Mouse (Mus musculus) embryo, embryonic 10.5 days (tissue): ENCODE measurements at regions not wholly inside any gene's neighbourhood (a gene's known extent, or its start where the extent isn't known, plus 50 kb on each side); places are given as distances from the start of the nearest gene placed in this dataset.
"Not testable (repeated sequence)": the region's sequence is repeated elsewhere in the genome, so short reads cannot be mapped to it uniquely, and the experiment has no call there.

Experiments used
- DNase-seq: peaks from one replicate; pipeline ENCODE4 v3.0.0-alpha.2; 2015; ENCODE audit warnings: low spot score

DNA sequence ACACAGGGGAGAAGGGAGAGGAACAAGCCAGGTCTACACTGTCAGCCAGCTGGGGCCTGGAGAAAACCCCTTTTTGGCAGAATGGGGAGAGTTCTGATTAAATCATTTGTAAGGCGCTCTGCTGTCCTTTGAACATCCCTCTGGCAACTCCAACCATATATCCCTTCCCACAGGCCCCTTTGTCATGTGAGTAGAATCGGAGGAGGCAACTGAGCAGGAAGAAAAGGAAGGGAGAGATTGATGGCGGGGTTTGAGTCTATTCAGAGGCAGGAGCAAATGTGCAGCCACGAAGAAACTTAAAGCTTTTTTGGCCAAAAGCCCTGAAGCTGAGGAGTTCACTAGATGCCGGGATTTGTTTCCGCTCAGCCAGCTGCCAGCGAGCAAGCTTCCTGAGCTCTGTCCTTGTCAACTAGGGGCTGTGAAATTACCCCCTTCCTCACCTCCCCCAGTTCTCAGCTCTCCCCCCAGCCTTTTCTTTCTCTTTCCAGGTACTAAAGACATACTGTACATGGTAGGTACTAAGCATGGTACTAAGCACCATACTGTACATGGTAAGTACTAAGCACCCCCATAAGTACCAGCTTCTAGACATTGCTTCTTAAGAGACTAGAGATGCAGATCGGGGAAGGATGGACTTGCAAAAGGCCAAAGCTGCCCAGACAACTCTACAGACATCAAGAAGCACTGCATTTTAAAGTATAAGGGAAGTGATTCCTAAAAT, 100.6 kb upstream of the Fam78b start:
- DNase-seq, result peak; percentile 22

DNA sequence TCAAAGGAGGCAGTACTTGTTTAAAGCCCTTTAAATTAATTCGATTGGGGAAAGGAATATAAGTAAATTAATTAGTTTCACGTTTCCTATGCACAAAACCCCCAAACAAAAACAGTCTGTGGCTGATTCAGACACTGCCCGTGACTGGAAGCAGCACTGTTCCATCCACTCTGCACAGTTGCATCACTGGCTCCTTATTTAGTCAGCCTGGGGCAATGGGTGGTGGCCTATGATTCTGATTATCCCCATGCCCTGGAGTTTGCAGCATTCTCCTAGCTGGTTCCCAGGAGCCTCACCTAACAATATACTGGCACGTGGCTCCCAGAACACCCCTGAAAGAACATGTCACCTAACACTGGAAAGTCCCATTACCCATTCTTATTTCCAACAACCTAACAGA, 99.6 kb upstream of the Fam78b start:
- no peak for DNase-seq

DNA sequence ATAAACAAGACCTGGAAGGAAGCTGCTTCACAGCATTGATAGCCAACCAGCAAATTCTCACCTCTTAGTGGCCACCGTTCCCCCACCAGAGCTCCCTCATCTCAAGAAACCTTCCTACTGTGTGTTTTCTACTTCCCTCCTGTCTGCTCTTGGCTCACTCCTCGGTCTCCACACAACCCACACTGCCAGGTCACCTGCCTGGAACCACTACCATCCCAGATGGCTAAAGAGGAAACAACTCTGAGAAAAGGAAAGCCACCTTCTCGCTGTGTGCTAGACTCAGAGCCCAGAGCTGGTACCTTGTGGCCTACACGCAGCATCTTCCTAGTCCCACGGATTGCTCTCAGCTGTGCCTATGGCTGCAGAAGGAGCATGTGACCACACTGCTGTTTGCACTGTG, 97.8 kb upstream of the Fam78b start:
- DNase-seq, result no peak

DNA sequence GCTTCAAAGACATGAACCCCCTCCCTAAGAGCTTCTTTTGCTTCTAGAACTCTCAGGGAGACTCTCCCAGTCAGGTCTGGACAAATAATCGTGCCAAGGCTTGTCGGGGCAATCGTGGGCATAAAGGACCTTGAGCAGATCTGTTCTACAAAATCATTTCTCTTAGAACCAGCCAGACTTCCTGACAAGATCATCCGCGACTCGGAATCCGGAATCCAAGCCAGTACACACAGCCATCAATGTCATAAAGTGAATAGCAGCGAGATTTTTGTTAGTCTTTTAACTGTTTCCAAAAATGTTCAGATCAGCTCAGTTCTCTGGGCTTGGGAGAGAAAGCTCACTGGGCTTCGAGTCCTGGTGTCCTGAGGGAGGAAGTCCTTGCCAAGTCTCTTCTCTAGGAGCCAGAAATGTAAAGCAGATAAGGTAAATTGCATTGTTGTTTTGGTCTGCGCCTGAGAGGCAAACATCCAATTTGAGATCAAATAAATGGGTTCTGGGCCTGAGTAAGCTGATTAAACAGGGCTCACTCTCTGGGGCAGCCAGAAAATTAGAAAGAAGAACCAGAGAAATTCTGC, 92.9 kb upstream of the Fam78b start:
- no peak for DNase-seq

GRCm38 (mm10) chr1:166912195-166912594, 89.0 kb upstream of the Fam78b start:
- DNase-seq, result not testable (repeated sequence)

GRCm38 (mm10) chr1:166922911-166923712, 78.1 kb upstream of the Fam78b start:
- DNase-seq, result no peak

DNA sequence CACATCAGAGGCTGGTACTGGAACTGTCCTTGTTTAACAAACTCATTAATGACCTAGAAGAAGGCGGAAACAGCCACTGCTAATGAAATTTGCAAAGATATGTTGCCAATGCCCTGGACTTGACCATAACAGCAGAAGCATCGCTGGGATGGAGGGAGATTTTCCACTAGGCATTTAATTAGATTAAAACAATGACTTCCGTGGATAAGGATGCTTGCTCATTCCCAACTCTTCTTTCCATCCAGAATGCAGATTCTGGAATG, 77.6 kb upstream of the Fam78b start:
- DNase-seq, result no peak

DNA sequence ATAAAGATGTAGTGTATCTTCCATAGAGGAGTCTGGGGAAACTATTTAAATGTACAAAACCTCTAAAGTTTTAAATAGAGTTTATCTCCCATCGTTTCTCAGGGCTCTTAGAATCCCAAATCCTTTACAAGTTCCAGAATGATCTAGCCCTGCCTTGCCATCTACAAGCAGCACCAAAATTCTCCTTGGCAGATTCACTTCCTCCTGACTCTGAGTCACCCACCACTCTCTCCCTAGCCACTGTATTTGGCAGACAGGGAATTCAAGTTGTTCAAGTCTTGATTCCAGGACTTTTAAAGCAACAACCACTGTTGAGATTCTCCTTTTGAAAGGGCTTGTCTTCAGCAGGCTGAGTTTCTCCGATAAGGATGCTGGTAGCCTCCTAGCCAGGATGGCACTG, 77.1 kb upstream of the Fam78b start:
- no peak for DNase-seq

GRCm38 (mm10) chr1:166926078-166926477, 75.1 kb upstream of the Fam78b start:
- no peak for DNase-seq

DNA sequence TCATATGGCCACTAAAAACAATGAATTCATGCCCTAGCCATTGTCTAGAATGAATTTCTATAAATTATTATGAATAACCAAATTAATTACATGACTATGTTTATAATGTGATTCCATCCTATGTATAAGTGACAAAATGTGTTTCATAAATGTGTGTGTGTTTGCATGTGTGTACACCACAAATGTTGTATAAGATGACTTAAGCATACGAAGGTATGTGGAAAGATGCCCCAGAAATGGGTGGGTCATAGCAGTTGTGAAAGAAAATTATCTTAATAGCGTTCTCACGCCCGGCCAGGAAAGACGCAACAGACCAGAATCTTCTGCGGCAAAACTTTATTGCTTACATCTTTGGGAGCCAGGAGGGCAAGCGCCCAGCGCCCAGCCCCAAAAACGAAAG, 61.5 kb upstream of the Fam78b start:
- DNase-seq, result not testable (repeated sequence)

GRCm38 (mm10) chr1:166940146-166941076, 60.8 kb upstream of the Fam78b start:
- not testable (repeated sequence) for DNase-seq

DNA sequence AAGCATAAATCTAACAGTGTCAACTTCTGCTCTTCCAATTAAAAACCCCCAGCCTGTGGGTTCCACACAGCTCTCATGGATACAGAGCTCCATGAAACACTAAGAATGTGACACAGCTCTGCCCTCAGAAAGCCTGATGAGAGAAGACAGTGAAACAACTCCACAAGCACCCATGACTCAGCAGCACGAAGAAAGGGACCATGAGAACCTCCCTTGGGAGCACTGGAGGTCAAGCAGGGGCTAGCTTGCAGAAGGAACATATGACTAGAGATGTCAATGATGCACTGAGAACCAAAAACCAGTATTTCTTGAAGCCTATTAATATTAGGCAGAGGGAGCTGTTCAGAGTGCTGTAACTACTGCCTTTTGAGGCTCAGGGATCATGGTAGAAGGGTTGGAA, 59.0 kb upstream of the Fam78b start:
- no peak for DNase-seq

DNA sequence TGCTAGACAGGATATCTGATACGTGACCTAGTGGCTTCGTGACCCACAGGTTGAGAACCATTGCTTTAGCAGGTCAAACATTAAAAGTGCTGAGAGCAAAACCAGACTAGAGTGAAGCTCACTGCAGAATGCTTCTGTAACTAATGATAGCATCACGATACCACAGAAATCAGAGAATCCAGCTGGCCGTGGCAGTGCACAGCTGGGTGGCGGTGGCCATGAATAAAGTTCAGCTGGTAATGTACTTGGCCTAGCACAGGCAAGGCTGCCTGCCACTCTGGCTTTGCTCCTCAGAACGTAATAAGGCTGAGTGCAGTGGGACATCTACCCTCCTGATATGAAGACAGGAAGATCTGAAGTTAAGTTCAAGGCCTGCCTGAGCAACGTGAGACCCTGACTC, 56.7 kb upstream of the Fam78b start:
- DNase-seq, result no peak

DNA sequence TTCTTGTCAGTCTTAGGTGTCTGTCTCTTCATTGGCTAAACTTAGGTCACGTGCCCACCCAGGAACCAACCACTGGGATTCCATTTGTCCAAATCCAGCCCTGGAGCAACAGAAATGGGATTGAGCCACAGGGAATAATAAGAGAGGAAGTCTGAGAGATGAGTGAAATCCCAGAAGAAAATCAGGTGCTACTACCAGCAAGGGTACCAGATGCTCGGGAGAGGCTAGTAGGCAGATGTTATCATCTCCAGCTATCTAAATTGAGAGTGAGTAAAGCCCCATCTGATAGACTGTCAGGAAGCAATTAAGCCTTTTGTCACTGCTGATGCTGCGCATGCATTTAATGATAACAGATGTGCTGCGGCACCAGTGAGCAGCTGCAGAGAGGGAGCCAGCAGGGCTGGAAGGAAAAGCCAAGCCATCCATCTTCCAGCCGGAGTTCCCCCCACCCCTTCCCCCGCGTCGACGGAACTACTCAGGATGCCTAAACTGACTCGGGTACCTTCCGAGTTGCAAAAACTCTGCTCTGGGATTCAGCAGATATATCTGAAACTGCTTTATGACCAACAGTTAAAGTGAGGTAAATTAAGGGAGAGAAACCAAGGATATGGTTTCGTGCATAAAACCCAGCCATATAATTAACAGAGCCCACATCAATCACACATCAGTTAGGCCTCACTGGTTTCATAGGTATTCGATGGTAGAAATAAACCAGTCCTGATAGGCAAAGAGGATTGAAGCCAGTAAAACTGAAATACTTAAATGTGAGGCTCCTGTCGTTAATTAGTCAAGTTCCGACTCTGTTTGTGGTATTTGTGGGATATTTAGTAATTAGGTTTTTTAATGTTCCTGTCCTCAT, 53.1 kb upstream of the Fam78b start:
- peak; percentile 66 for DNase-seq
